Mouse (Mus musculus) erythroblast, embryonic 14.5 days (primary cell): ENCODE data around the gene Rpl26.

Source experiments
- GATA1 ChIP-seq: IDR thresholded peaks from 2 replicates; pipeline ENCODE4 v1.6.1; 2012; ENCODE audit warnings: low read length, inconsistent platforms, mixed read lengths
- TAL1 ChIP-seq: IDR thresholded peaks from 3 replicates; pipeline ENCODE4 v1.6.1; 2012; ENCODE audit warnings: low read length, inconsistent platforms, mixed read lengths

DNA sequence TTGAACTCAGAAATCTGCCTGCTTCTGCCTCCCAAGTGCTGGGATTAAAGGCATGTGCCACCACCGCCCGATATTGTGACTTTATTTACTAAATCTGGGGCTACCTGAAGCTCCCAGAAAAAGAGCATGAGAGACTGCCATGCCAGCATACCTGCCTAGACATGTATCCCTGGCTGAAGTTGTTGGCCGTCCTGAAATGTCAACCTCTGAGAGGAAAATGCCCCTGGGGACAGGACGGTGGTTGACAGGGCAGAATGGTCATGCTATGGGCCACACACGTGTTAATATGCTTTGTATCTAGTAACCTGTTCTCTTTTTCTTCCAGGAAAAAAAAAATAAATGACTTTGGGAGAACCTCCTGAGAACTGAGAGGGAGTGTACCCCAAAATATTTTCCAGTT is 15.3 kb upstream of the Rpl26 start:
- TF ChIP-seq GATA1 = no peak
- no peak for TF ChIP-seq TAL1
